Mouse (Mus musculus): ENCODE data around the gene Cry2. TPM values are rescaled to one million over a fixed set of nuclear protein-coding genes. Genes with fewer than 3 reads are reported as not detected.

Cry2 gene
- polyA plus RNA-seq, 1 experiment = 2.1 TPM

DNA sequence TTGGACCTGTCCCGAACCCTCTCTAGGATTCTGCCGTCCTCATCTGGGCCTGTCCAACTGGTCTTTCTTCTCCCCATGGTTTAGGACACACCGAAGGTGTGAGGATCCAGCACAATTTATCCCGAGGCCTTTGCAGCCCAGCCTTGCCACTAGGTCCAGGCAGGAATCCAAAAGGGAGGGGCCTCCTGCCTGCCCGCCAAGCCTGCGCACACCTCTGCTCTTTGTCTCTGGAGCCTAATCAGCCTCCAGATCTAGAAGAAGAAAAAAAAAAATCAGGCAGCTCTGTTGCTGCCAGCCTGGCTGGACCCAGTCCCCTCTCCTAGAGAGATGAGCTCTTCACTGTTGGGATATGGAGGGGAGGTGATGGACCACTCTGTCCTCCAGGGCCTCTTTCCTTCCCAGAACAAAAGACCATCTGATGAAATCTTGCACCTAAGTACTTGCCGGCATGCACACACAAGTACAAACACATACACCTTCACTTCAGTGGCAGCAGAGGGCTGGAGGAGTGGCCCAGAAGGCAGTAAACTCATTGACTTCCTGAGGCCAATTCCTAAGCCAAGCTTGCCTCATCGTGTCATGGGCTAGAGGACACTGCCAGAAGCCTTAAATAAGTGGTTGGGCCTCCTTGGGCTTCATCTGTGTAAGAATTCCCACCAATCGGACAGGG is 60.9 kb downstream of the Cry2 start:
- Histone ChIP-seq H3K36me3 (ENCODE audit: control insufficient read depth, insufficient read depth) (peaks cover under 1% of the 10 kb centered on the region), H3K4me3 (ENCODE audit: insufficient read depth, poor library complexity, severe bottlenecking) (no peak overlapping the region), H3K79me3 (ENCODE audit: low read depth) (peaks cover 2% of the 10 kb centered on the region), H3K79me2 (ENCODE audit: control insufficient read depth, insufficient read depth) (peaks cover 20% of the 10 kb centered on the region), H3ac (ENCODE audit: control insufficient read depth, insufficient read length, low read depth) (no peak overlapping the region), H3K27me3 (ENCODE audit: control insufficient read depth, insufficient read depth, insufficient read length) (peaks cover 12% of the 10 kb centered on the region)
- TF ChIP-seq MYOG (IDR thresholded peaks at IDR 0.05; ENCODE audit: control insufficient read depth, extremely low read depth, insufficient read length) = no peak
- TF ChIP-seq CTCF (IDR thresholded peaks at IDR 0.05; ENCODE audit: control insufficient read depth, insufficient read depth, insufficient read length) = no peak
- TF ChIP-seq CEBPB (IDR thresholded peaks at IDR 0.05; ENCODE audit: low read depth) = no peak
- no peak for TF ChIP-seq USF1 (IDR thresholded peaks at IDR 0.05; ENCODE audit: low read depth)
- TF ChIP-seq MYOD1 (IDR thresholded peaks at IDR 0.05; ENCODE audit: control insufficient read depth, insufficient read length, low read depth) = no peak

DNA sequence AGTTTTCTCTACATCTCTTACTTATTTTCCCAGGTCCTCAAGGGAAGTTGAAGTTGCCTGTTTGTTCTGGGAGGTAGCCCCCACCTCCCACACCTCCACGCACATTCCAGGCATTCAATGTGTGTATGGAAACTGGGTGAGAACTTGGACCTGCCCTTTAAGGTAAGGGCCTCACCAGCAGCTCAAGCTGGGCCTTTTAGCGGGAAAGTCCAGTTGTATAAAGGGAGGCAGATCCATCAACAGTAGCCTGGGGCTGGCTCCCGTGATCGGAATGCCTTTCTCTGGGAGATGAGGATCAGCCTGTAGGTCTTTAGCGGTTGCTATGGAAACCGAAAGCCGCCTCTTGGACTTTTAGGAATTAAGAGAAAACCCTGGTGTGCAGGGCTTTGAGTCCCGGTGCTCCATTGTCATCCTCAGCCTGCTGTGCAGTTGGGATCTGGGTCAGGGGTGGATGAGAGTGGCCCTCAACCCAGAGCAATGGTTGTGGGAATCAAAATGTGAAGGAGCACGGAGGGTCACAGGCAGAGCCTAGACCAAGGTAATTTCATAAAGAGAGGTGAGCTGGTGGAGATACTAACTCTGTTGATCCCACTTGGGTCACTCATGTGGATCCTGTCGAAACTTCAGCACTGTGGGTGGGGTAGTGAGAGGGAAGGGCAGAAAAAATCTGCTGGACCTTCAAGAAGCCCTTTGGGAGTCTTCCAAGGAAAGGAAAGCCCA is 61.7 kb downstream of the Cry2 start:
- TF ChIP-seq MYOG (IDR thresholded peaks at IDR 0.05; ENCODE audit: control insufficient read depth, extremely low read depth, insufficient read length) (no peak), CEBPB (IDR thresholded peaks at IDR 0.05; ENCODE audit: low read depth) (no peak), FOSL1 (IDR thresholded peaks at IDR 0.05; ENCODE audit: insufficient read depth, low read length, poor library complexity, severe bottlenecking) (no peak), MAX (IDR thresholded peaks at IDR 0.05) (no peak), USF1 (IDR thresholded peaks at IDR 0.05; ENCODE audit: low read depth) (no peak), CTCF (IDR thresholded peaks at IDR 0.05; ENCODE audit: control insufficient read depth, insufficient read depth, insufficient read length) (no peak), MYOD1 (IDR thresholded peaks at IDR 0.05; ENCODE audit: control insufficient read depth, insufficient read length, low read depth) (no peak)
- no peaks in the 10 kb centered on the region for H3K36me3 ChIP-seq (ENCODE audit: control insufficient read depth, insufficient read depth)
- no peak overlapping the region for H3ac ChIP-seq (ENCODE audit: control insufficient read depth, insufficient read length, low read depth)
- H3K79me3 ChIP-seq (ENCODE audit: low read depth) = peaks cover 2% of the 10 kb centered on the region
- peaks cover 17% of the 10 kb centered on the region for H3K79me2 ChIP-seq (ENCODE audit: control insufficient read depth, insufficient read depth)
- H3K4me3 ChIP-seq (ENCODE audit: insufficient read depth, poor library complexity, severe bottlenecking) = no peak overlapping the region
- peaks cover 12% of the 10 kb centered on the region for H3K27me3 ChIP-seq (ENCODE audit: control insufficient read depth, insufficient read depth, insufficient read length)

DNA sequence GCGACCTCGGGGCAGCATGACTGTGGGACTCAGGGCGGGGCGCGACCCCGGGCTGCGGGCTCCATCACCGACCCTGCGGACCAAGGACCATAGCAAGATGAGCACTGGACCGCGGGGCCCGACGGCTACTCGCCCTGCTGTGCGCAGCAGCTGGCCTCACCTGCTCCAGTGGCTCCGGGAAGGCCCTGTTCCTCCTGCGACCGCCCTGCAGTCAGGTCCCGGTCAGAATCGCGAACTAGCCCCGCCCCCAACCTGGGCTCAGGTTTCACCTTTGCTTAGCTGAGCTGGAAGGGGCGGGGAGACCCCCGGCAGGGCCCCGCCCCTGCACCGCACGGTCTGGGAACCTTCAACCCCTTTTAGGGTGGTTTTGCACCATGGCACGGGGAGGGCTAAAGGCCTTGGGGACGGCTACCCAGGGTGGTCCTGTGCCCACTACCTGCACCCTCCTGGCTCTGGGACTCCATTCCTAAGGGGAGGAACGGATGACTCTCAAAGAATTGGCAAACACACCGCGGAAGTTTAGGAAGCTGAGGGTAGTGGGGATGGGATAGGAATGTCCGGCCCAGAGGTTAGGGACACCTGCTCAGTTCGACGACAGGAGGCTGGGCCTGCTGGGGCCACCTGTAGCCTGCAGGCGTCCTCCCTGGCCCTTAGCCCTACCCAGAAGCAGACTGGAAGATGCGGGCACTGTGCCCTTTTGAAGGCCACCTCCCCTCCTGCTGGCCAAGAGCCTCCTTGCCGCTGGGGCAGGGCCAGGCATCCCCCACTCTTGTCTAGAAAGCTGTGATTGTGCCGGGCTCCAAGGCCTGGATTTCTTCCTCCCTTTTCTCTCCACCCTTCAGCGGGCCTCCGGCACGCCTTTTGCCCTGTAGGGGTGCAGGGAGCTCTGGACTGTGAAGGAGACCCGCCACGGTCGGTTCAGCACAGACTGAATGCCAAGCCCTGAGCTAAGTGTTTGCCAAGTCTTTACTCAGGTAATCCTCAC is 62.7 kb downstream of the Cry2 start:
- H3ac ChIP-seq (ENCODE audit: control insufficient read depth, insufficient read length, low read depth) = peak overlapping the region; percentile 15
- H3K79me3 ChIP-seq (ENCODE audit: low read depth) = peaks cover 1% of the 10 kb centered on the region
- H3K36me3 ChIP-seq (ENCODE audit: control insufficient read depth, insufficient read depth) = no peaks in the 10 kb centered on the region
- no peak overlapping the region for H3K4me3 ChIP-seq (ENCODE audit: insufficient read depth, poor library complexity, severe bottlenecking)
- peaks cover 8% of the 10 kb centered on the region for H3K79me2 ChIP-seq (ENCODE audit: control insufficient read depth, insufficient read depth)
- TF ChIP-seq MYOG (IDR thresholded peaks at IDR 0.05; ENCODE audit: control insufficient read depth, extremely low read depth, insufficient read length) = no peak
- TF ChIP-seq MYOD1 (IDR thresholded peaks at IDR 0.05; ENCODE audit: control insufficient read depth, insufficient read length, low read depth) = no peak
- no peak for TF ChIP-seq FOSL1 (IDR thresholded peaks at IDR 0.05; ENCODE audit: insufficient read depth, low read length, poor library complexity, severe bottlenecking)
- no peak for TF ChIP-seq CTCF (IDR thresholded peaks at IDR 0.05; ENCODE audit: control insufficient read depth, insufficient read depth, insufficient read length)
- TF ChIP-seq USF1 (IDR thresholded peaks at IDR 0.05; ENCODE audit: low read depth) = no peak
- no peak for TF ChIP-seq MAX (IDR thresholded peaks at IDR 0.05)
- no peak for TF ChIP-seq CEBPB (IDR thresholded peaks at IDR 0.05; ENCODE audit: low read depth)
- peaks cover 12% of the 10 kb centered on the region for H3K27me3 ChIP-seq (ENCODE audit: control insufficient read depth, insufficient read depth, insufficient read length)

DNA sequence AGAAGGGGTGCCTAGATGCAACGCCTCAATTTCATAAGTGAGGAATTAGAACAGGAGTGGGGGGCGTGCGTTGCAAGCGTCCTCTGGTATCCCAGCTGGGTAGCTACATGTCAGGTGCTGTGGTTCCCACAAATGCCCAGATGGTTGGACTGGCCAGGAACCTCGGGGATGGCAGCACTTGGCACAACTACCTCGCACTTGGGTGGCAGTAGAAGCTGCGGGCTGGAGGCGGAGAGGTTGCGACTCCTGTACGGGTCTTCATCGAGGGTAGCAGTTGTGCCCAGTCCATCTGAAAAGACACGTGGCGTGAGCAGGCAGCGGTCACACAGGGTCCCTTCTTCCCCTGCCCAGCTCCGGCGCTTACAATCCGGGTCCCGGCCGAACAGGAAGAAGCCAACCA is 63.5 kb downstream of the Cry2 start:
- H3K4me3 ChIP-seq (ENCODE audit: insufficient read depth, poor library complexity, severe bottlenecking) = no peak overlapping the region
- TF ChIP-seq USF1 (IDR thresholded peaks at IDR 0.05; ENCODE audit: low read depth) (no peak), MAX (IDR thresholded peaks at IDR 0.05) (no peak), CEBPB (IDR thresholded peaks at IDR 0.05; ENCODE audit: low read depth) (no peak), FOSL1 (IDR thresholded peaks at IDR 0.05; ENCODE audit: insufficient read depth, low read length, poor library complexity, severe bottlenecking) (no peak), MYOD1 (IDR thresholded peaks at IDR 0.05; ENCODE audit: control insufficient read depth, insufficient read length, low read depth) (no peak), MYOG (IDR thresholded peaks at IDR 0.05; ENCODE audit: control insufficient read depth, extremely low read depth, insufficient read length) (no peak), CTCF (IDR thresholded peaks at IDR 0.05; ENCODE audit: control insufficient read depth, insufficient read depth, insufficient read length) (no peak)
- no peak overlapping the region for H3ac ChIP-seq (ENCODE audit: control insufficient read depth, insufficient read length, low read depth)
- H3K36me3 ChIP-seq (ENCODE audit: control insufficient read depth, insufficient read depth) = no peaks in the 10 kb centered on the region
- H3K79me2 ChIP-seq (ENCODE audit: control insufficient read depth, insufficient read depth) = peaks cover 1% of the 10 kb centered on the region
- H3K27me3 ChIP-seq (ENCODE audit: control insufficient read depth, insufficient read depth, insufficient read length) = peaks cover 12% of the 10 kb centered on the region
- no peaks in the 10 kb centered on the region for H3K79me3 ChIP-seq (ENCODE audit: low read depth)

DNA sequence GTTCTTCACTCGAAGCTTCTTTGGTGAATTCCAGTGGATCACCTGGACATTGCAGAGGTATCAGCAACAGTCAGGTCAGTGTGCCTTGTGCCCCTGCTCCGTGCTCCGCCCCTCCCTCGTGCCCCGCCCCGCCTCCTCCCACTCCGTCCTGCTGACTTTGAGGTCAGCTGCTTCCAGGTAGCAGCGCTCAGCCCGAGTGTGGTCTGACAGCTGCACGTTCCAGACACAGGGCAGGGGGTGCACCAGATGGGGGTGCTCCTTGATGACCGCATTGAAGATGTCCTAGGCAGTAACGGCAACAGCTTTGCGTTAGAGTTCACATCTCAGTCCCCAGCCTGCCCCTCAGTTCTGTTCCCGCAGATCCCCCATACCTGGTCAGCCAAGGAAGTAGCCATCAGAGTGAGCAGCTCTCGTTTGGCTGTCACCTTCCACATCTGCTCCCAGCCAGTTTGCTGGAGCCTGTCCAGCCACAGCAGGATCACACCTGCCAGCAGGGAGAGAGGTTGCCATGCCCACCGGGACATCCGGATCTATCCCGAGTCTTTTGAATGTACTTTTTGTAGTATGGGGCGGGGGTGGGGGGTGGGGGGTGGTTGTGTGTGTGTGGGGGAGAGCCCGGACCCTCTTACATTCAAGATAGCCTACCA is 66.3 kb downstream of the Cry2 start:
- no peak overlapping the region for H3K4me3 ChIP-seq (ENCODE audit: insufficient read depth, poor library complexity, severe bottlenecking)
- peaks cover 12% of the 10 kb centered on the region for H3K27me3 ChIP-seq (ENCODE audit: control insufficient read depth, insufficient read depth, insufficient read length)

More for the DNA sequence above, 66.3 kb downstream of the Cry2 start:
- H3K79me2 ChIP-seq (ENCODE audit: control insufficient read depth, insufficient read depth) = no peaks in the 10 kb centered on the region
- H3K79me3 ChIP-seq (ENCODE audit: low read depth) = no peaks in the 10 kb centered on the region
- H3ac ChIP-seq (ENCODE audit: control insufficient read depth, insufficient read length, low read depth) = no peak overlapping the region
- H3K36me3 ChIP-seq (ENCODE audit: control insufficient read depth, insufficient read depth) = no peaks in the 10 kb centered on the region
- TF ChIP-seq CEBPB (IDR thresholded peaks at IDR 0.05; ENCODE audit: low read depth) (no peak), USF1 (IDR thresholded peaks at IDR 0.05; ENCODE audit: low read depth) (no peak), MYOD1 (IDR thresholded peaks at IDR 0.05; ENCODE audit: control insufficient read depth, insufficient read length, low read depth) (no peak), CTCF (IDR thresholded peaks at IDR 0.05; ENCODE audit: control insufficient read depth, insufficient read depth, insufficient read length) (no peak), FOSL1 (IDR thresholded peaks at IDR 0.05; ENCODE audit: insufficient read depth, low read length, poor library complexity, severe bottlenecking) (no peak), MYOG (IDR thresholded peaks at IDR 0.05; ENCODE audit: control insufficient read depth, extremely low read depth, insufficient read length) (no peak), MAX (IDR thresholded peaks at IDR 0.05) (no peak)

Measured in C2C12 (cell line).